Mouse (Mus musculus) heart, embryonic 15.5 days (tissue): ENCODE data around the gene Ston2. TPM values are rescaled to one million over a fixed set of nuclear protein-coding genes. Genes with fewer than 3 reads are reported as not detected.

Experiments
- ATAC-seq: fragments of 200-750 bp; cut with Nextera tagmentation; replicated peaks from 2 replicates; pipeline ENCODE4 v1.8.0; 2017; ENCODE audit warnings: low read depth, moderate TSS enrichment; ENCODE audit not compliant: insufficient number of reproducible peaks, insufficient read depth, low FRiP score
- H3K27ac ChIP-seq: fragments of 300-500 bp; sonication (generic); 2 replicates; pipeline ENCODE4 v1.5.1; 2015; ENCODE audit warnings: mild to moderate bottlenecking, inconsistent platforms
- H3K27me3 ChIP-seq: fragments of 300-500 bp; sonication (generic); 2 replicates; pipeline ENCODE4 v1.6.1; 2015; ENCODE audit warnings: inconsistent platforms
- H3K36me3 ChIP-seq: fragments of 300-500 bp; sonication (generic); 2 replicates; pipeline ENCODE4 v1.6.1; 2015; ENCODE audit warnings: mild to moderate bottlenecking, inconsistent platforms
- H3K4me1 ChIP-seq: fragments of 300-500 bp; sonication (generic); replicated peaks from 2 replicates; pipeline ENCODE4 v1.6.1; 2015; ENCODE audit warnings: inconsistent platforms
- H3K4me2 ChIP-seq: fragments of 300-500 bp; sonication (generic); 2 replicates; pipeline ENCODE4 v1.6.1; 2015; ENCODE audit warnings: inconsistent platforms, mild to moderate bottlenecking, moderate library complexity
- H3K4me3 ChIP-seq: fragments of 300-500 bp; sonication (generic); 2 replicates; pipeline ENCODE4 v1.5.1; 2015; ENCODE audit warnings: mild to moderate bottlenecking, inconsistent platforms
- H3K9ac ChIP-seq: fragments of 300-500 bp; sonication (generic); 2 replicates; pipeline ENCODE4 v1.6.1; 2015; ENCODE audit warnings: mild to moderate bottlenecking, inconsistent platforms
- H3K9me3 ChIP-seq: fragments of 300-500 bp; sonication (generic); replicated peaks from 2 replicates; pipeline ENCODE4 v1.6.1; 2016; ENCODE audit warnings: inconsistent platforms
- WGBS: fragments of 180-500 bp; shearing (Covaris S2); methylation state at CpG from one replicate; pipeline ENCODE4 v1.1.7; 2015; ENCODE audit warnings: mixed read lengths; 5-methylcytosine and 5-hydroxymethylcytosine counted together
- polyA plus RNA-seq: library from polyadenylated mRNA; unstranded; fragments of >200 nt; fragmentation: Nextera tagmentation; extraction: Ambion mirVana; gene quantifications from 2 replicates; pipeline ENCODE4 v1.2.1, GENCODE M21; 2015

The Ston2 gene
- polyA plus RNA-seq, 1 experiment from 2014 or later: 1.6 TPM

DNA sequence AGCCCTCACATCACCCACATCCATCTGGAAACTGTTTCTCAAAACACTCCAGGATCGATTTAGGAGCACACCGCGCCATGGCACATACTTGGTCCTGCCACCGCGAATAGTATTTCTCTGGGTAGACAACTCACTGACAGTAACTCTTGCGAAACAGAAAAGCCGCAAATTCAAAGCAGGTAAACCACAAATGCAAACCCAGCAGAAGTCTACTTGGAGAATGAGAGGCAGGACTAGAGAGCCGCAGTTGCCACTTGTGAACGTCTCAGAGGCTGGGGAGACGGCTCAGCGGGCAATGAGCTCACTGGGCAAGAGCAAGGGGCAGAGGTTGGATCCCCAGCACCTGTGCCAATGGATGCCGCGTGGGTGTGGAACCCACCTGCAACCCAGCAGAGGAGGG lies 22.7 kb downstream of the Ston2 start:
- no peak overlapping the region for H3K27ac ChIP-seq
- H3K4me2 ChIP-seq: peak overlapping the region; percentile 42
- H3K9me3 ChIP-seq: no peaks in the 10 kb centered on the region
- no peak overlapping the region for H3K4me3 ChIP-seq
- no peaks in the 10 kb centered on the region for H3K36me3 ChIP-seq
- peaks cover 47% of the 10 kb centered on the region for H3K27me3 ChIP-seq
- 62% methylated on average over 13 of the region's 13 CpGs for WGBS
- no peak for ATAC-seq
- peaks cover 21% of the 10 kb centered on the region for H3K4me1 ChIP-seq
- H3K9ac ChIP-seq: no peak overlapping the region

- Histone ChIP-seq H3K9me3 (no peaks in the 10 kb centered on the region), H3K27ac (no peak overlapping the region), H3K4me3 (no peak overlapping the region), H3K4me1 (peaks cover 21% of the 10 kb centered on the region), H3K36me3 (no peaks in the 10 kb centered on the region), H3K9ac (no peak overlapping the region), H3K4me2 (no peak overlapping the region), H3K27me3 (peaks cover 43% of the 10 kb centered on the region)
- ATAC-seq: no peak
- 42% methylated on average over 2 of the region's 2 CpGs for WGBS
Observed at GRCm38 (mm10) chr12:91765054-91765453, 23.1 kb downstream of the Ston2 start.

DNA sequence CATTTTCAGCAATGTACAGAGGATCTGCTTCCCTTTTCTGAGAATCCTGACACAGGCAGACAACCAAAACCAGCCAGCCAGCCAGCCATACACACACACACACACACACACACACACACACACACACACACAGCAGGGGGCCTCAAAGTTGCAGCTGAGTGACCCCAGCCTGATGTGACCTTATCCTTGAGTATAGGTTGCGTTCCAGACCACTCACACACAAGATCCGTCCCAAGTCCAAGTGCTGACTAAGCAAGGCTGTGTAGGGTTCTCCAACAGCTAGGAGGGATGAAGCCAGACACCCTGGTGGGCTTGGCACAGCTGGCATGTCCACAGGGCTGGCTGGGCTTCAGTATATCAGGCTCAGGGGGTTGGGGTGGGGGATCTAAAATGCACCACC lies 23.7 kb downstream of the Ston2 start:
- no peak for ATAC-seq
- Histone ChIP-seq H3K9ac (no peak overlapping the region), H3K4me1 (peaks cover 21% of the 10 kb centered on the region), H3K36me3 (no peaks in the 10 kb centered on the region), H3K9me3 (no peaks in the 10 kb centered on the region), H3K4me2 (no peak overlapping the region), H3K27me3 (peaks cover 37% of the 10 kb centered on the region), H3K4me3 (no peak overlapping the region), H3K27ac (no peak overlapping the region)
- WGBS: 61% methylated on average over 2 of the region's 2 CpGs

DNA sequence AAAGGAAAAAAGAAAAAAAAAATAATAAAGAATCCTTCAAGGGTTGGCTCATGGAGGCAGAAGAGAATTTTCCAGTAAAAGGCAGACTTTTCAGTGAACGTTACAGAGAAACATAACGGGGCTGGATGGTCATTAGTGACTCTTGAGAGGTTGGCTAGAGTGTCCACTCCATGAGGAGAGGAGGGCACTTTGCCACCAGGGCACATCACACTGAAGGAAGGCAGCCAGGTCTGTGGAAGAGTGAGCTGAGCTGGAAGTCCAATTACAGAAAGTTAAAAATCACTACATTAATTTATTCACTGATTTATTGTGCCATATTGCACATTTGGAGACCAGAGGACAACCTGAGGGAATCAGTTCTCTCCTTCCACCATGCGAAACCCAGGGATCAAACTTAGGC lies 28.4 kb downstream of the Ston2 start:
- Histone ChIP-seq H3K36me3 (no peaks in the 10 kb centered on the region), H3K27ac (no peak overlapping the region), H3K4me3 (no peak overlapping the region), H3K27me3 (peaks cover 21% of the 10 kb centered on the region), H3K4me1 (peaks cover 7% of the 10 kb centered on the region; the same call in 1 of the 2 replicates), H3K4me2 (no peak overlapping the region), H3K9me3 (no peaks in the 10 kb centered on the region), H3K9ac (no peak overlapping the region)
- WGBS: 83% methylated on average over 3 of the region's 3 CpGs
- ATAC-seq: no peak

GRCm38 (mm10) chr12:91757854-91758562 lies 30.2 kb downstream of the Ston2 start:
- no peak overlapping the region for H3K27ac ChIP-seq
- H3K9me3 ChIP-seq: no peaks in the 10 kb centered on the region
- H3K36me3 ChIP-seq: no peaks in the 10 kb centered on the region
- peaks cover 3% of the 10 kb centered on the region; the same call in 1 of the 2 replicates for H3K4me1 ChIP-seq
- H3K4me2 ChIP-seq: no peak overlapping the region
- no peak overlapping the region for H3K4me3 ChIP-seq
- H3K27me3 ChIP-seq: peaks cover 5% of the 10 kb centered on the region; the same call in 1 of the 2 replicates
- WGBS: 71% methylated on average over 13 of the region's 13 CpGs
- H3K9ac ChIP-seq: no peak overlapping the region
- peak; percentile 19; the same call in 1 of the 2 replicates for ATAC-seq

GRCm38 (mm10) chr12:91756562-91757166 lies 31.5 kb downstream of the Ston2 start:
- H3K27ac ChIP-seq: no peak overlapping the region
- H3K4me2 ChIP-seq: no peak overlapping the region
- no peaks in the 10 kb centered on the region for H3K9me3 ChIP-seq
- H3K36me3 ChIP-seq: no peaks in the 10 kb centered on the region
- H3K4me1 ChIP-seq: peaks cover 3% of the 10 kb centered on the region; the same call in 1 of the 2 replicates
- H3K9ac ChIP-seq: no peak overlapping the region
- no peaks in the 10 kb centered on the region for H3K27me3 ChIP-seq
- no peak for ATAC-seq
- no peak overlapping the region for H3K4me3 ChIP-seq
- 26% methylated on average over 5 of the region's 5 CpGs for WGBS

DNA sequence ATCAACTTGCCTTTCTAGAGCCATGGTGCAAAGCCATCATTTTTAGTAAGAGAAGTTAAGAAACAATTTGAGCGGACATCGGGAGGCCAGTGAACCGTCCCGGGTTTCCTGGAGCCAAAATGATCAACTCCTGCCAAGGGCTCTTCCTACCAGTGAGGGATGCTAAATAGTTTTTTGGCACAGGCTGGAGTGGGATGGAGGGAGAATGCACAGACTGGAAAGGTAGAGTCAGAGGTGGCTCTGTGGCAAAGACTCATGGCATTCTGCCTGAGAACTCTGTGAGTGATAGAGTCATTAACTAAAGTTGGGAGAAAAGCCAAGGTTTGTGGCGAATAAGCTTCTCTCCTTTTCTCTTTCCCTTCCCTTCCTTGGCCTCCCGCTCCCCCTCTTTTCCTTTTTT lies 33.6 kb downstream of the Ston2 start:
- WGBS: 61% methylated on average over 6 of the region's 6 CpGs
- no peak overlapping the region for H3K4me3 ChIP-seq
- no peaks in the 10 kb centered on the region for H3K9me3 ChIP-seq
- ATAC-seq: no peak
- H3K4me2 ChIP-seq: no peak overlapping the region
- H3K36me3 ChIP-seq: no peaks in the 10 kb centered on the region
- H3K27ac ChIP-seq: no peak overlapping the region
- no peaks in the 10 kb centered on the region for H3K27me3 ChIP-seq
- peaks cover 3% of the 10 kb centered on the region; the same call in 1 of the 2 replicates for H3K4me1 ChIP-seq
- H3K9ac ChIP-seq: no peak overlapping the region

GRCm38 (mm10) chr12:91752711-91753110 lies 35.5 kb downstream of the Ston2 start:
- no peak overlapping the region for H3K27ac ChIP-seq
- no peaks in the 10 kb centered on the region for H3K9me3 ChIP-seq
- no peak for ATAC-seq
- H3K9ac ChIP-seq: no peak overlapping the region
- no peak overlapping the region for H3K4me2 ChIP-seq
- 82% methylated on average over 5 of the region's 5 CpGs for WGBS
- no peak overlapping the region for H3K4me3 ChIP-seq
- no peaks in the 10 kb centered on the region for H3K36me3 ChIP-seq
- no peaks in the 10 kb centered on the region for H3K27me3 ChIP-seq
- peaks cover 7% of the 10 kb centered on the region; the same call in 1 of the 2 replicates for H3K4me1 ChIP-seq

DNA sequence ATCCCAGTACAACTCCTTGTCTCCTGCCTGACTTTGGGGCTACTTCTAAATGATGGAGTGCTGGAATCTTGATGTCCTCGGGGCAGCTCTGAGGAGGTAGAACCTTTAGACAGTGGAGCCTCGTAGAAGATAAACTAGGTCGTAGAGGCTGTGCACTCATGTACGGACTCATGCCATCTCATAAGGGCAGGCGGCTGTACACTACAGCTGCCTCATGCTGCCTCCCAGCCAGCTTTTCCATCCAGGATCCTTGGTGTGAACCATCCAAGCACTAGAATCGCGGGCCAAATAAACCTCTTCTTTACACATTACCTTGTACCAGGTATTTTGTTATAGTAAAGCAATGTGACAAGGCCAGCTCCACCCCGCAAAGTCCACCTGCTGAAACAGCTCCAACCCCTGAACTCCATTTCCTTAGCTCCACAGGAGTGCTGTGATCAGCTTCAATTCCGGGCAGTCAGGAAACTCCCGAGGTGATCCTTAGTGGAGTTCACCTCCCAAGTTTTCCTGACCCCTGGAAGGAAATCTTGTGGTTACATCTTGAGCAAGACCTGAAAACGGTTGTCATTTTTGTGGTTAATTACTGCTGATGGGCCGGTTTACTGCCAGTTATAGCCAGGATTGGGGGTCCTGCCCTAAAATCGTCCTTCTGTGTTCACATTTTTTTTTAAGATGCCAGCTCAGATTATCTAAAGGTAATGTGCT lies 36.1 kb downstream of the Ston2 start:
- Histone ChIP-seq H3K27me3 (no peaks in the 10 kb centered on the region), H3K4me1 (peaks cover 7% of the 10 kb centered on the region; the same call in 1 of the 2 replicates), H3K9ac (no peak overlapping the region), H3K4me2 (no peak overlapping the region), H3K4me3 (no peak overlapping the region), H3K9me3 (no peaks in the 10 kb centered on the region), H3K36me3 (no peaks in the 10 kb centered on the region), H3K27ac (no peak overlapping the region)
- ATAC-seq: no peak
- 79% methylated on average over 13 of the region's 13 CpGs for WGBS

DNA sequence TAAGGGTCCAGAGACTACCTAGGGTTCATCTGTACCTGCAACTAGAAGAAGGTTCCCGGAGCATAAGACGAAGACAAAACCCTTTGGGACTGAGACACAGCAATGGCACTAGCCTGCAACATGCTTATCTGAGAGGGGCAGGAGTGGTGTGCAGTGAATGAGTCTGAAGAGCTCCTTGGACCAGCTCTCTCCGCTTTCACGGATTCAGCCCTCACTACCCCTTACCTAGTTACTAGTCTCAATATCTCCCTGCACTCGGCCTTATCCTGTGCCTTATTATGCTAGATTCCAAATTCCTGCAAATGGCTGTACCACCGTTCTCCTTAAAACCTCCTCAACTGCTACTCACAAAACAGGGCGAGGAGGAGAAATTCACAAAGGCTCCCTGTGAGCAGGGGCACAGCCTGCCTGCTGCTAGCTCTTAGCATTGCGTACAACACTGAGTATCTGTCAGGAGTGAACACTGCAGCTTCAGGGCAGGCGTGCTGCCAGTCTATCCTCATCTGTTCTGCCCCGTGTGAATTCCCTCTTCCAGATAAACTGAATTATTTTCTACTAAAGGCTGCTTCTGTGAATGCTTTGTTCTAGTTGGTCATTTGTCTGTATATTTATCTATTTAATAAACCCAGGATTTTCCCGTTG lies 38.5 kb downstream of the Ston2 start:
- no peaks in the 10 kb centered on the region for H3K27me3 ChIP-seq
- no peak overlapping the region for H3K4me3 ChIP-seq
- H3K4me1 ChIP-seq: peaks cover 13% of the 10 kb centered on the region
- H3K36me3 ChIP-seq: no peaks in the 10 kb centered on the region
- no peaks in the 10 kb centered on the region for H3K9me3 ChIP-seq
- ATAC-seq: no peak
- WGBS: 76% methylated on average over 11 of the region's 11 CpGs
- no peak overlapping the region for H3K27ac ChIP-seq
- H3K4me2 ChIP-seq: no peak overlapping the region
- no peak overlapping the region for H3K9ac ChIP-seq

DNA sequence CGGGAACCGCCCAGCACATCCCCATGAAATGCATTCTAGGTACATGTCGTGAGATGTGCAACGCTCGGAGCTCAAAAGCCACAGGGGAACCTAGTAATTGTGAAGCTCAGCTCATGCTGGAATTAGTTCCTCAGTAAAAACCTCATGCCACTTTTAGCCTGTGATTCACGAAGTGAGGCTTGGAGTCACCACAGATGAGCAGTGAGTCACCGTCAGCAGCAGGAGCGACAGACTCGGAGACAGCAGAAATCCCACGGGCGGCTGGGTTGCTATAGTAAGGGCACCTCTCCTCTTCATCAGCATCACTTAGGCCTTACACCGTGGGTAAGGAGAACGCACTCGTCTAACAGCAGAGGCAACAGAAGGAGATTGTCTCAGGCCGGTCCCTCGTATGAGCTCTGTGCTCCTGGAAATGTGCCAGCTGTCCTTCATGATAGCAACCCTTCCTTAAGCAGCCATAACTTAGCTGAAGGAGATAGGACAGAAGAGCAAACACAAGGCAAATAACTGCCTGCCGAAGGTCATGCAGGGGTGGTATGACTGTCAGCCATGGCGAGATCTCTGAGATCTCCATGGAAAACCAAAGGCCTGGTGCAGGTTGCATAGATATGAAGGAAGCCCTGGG lies 39.8 kb downstream of the Ston2 start:
- Histone ChIP-seq H3K4me1 (peaks cover 13% of the 10 kb centered on the region), H3K9me3 (no peaks in the 10 kb centered on the region), H3K9ac (no peak overlapping the region), H3K36me3 (no peaks in the 10 kb centered on the region), H3K27ac (no peak overlapping the region), H3K4me2 (no peak overlapping the region), H3K27me3 (no peaks in the 10 kb centered on the region), H3K4me3 (no peak overlapping the region)
- 44% methylated on average over 18 of the region's 18 CpGs for WGBS
- ATAC-seq: no peak
